Mouse (Mus musculus) CH12.LX (cell line): ENCODE results near the gene Fads3.

Experiments used
- CTCF ChIP-seq, 2 experiments: IDR thresholded peaks in 1 of 2; conservative IDR thresholded peaks in 1 of 2; 2 replicates each; pipeline ENCODE4 v1.5.1; 2011 to 2012; ENCODE audit warnings: low read depth in 2 of 2, low read length in 2 of 2, improper control_type of control experiment in 1 of 2, inconsistent platforms in 1 of 2, mild to moderate bottlenecking in 1 of 2, moderate library complexity in 1 of 2
- ELF1 ChIP-seq: IDR thresholded peaks from 2 replicates; pipeline ENCODE4 v1.6.1; 2014; ENCODE audit warnings: low read depth, mild to moderate bottlenecking, inconsistent platforms, low read length, improper control_type of control experiment
- HCFC1 ChIP-seq: IDR thresholded peaks from 2 replicates; pipeline ENCODE4 v1.6.1; 2012; ENCODE audit warnings: low read depth, mild to moderate bottlenecking, inconsistent platforms, low read length, improper control_type of control experiment
- MAX ChIP-seq: IDR thresholded peaks from 2 replicates; pipeline ENCODE4 v1.6.1; 2011; ENCODE audit warnings: low read length, improper control_type of control experiment
- MXI1 ChIP-seq: IDR thresholded peaks from 2 replicates; pipeline ENCODE4 v1.6.1; 2011; ENCODE audit warnings: mild to moderate bottlenecking, low read depth, low read length, improper control_type of control experiment
- MYC ChIP-seq: IDR thresholded peaks from 2 replicates; pipeline ENCODE4 v1.6.1; 2011; ENCODE audit warnings: low read depth, mild to moderate bottlenecking, improper control_type of control experiment, low read length
- POLR2A ChIP-seq: IDR thresholded peaks from 2 replicates; pipeline ENCODE4 v1.6.1; 2011; ENCODE audit warnings: low read depth, mild to moderate bottlenecking, improper control_type of control experiment, low read length
- TCF12 ChIP-seq: IDR thresholded peaks from 2 replicates; pipeline ENCODE4 v1.6.1; 2014; ENCODE audit warnings: low read depth, mild to moderate bottlenecking, inconsistent platforms, low read length, improper control_type of control experiment
- USF1 ChIP-seq: IDR thresholded peaks from 2 replicates; pipeline ENCODE4 v1.6.1; 2014; ENCODE audit warnings: low read depth, mild to moderate bottlenecking, inconsistent platforms, low read length, improper control_type of control experiment
- USF2 ChIP-seq: conservative IDR thresholded peaks from 2 replicates; pipeline ENCODE4 v1.6.1; 2011; ENCODE audit warnings: low read depth, low read length, improper control_type of control experiment
- ZMIZ1 ChIP-seq: IDR thresholded peaks from 2 replicates; pipeline ENCODE4 v1.6.1; 2012; ENCODE audit warnings: low read depth, mild to moderate bottlenecking, inconsistent platforms, low read length, improper control_type of control experiment

DNA sequence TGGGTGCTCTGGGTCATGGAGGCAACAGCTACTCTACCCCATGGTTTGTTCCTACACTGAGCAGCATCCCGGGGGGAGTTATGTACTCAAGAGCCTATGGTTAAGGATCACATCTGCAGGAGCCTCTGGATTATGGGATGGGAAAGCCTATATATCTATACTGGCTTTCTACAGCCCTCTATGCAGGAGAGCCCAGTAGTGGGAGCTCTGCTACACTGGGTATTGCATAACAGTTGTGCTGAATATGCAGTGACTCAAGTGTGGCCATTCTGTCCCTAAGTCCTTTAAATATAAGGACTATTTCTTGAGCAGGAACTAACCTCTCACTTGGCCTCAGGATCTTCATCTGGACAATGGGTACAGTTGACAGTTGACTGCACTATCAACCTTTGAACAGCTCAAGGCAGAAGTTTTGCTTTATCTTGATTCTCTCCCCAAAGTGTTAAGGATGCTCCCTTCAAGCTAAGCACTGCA is 17.0 kb downstream of the Fads3 start:
- TF ChIP-seq MXI1 (no peak), USF2 (no peak), POLR2A (no peak), ELF1 (no peak), CTCF (conservative IDR thresholded peaks at IDR 0.05 in 1 of 2, IDR thresholded peaks at IDR 0.05 in 1 of 2; ENCODE audit: low read depth in 2 of 2, low read length in 2 of 2) (no peak), USF1 (no peak), HCFC1 (no peak), MYC (no peak), ZMIZ1 (no peak), TCF12 (no peak), MAX (no peak)
